Mouse (Mus musculus) erythroid progenitor cell, adult 5-6 weeks (primary cell): ENCODE data around the gene Gabbr2. TPM values are rescaled to one million over a fixed set of nuclear protein-coding genes. Genes with fewer than 3 reads are reported as not detected.
"Not testable (repeated sequence)": the region's sequence is repeated elsewhere in the genome, so short reads cannot be mapped to it uniquely, and the experiment has no call there.

Source experiments
- ATAC-seq: replicated peaks from 2 replicates; pipeline ENCODE4 v1.8.0; 2016; ENCODE audit warnings: moderate number of reproducible peaks, mild to moderate bottlenecking, moderate TSS enrichment, inconsistent platforms; ENCODE audit not compliant: poor library complexity, low FRiP score, severe bottlenecking
- total RNA-seq, 2 experiments: library from RNA; stranded (forward) in 1 of 2; stranded (reverse) in 1 of 2; fragments of 150-400 nt in 1 of 2; fragments of 186-747, 209-891 nt in 1 of 2; gene quantifications; 2 replicates each; pipeline versions ENCODE4 v1.2.3 to v1.2.4; 2015 to 2017; ENCODE audit warnings: low replicate concordance in 2 of 2

Gene Gabbr2
- total RNA-seq, 2 experiments from 2014 or later = 0.38 TPM; not detected in 1

GRCm38 (mm10) chr4:46641283-46641682 lies 350.4 kb downstream of the Gabbr2 start:
- no peak for ATAC-seq

- ATAC-seq = no peak
These were observed 351.8 kb downstream of the Gabbr2 start for GRCm38 (mm10) chr4:46639866-46640265.

- ATAC-seq = not testable (repeated sequence)
These were observed 354.4 kb downstream of the Gabbr2 start for GRCm38 (mm10) chr4:46637250-46637649.

GRCm38 (mm10) chr4:46635702-46636430 lies 355.8 kb downstream of the Gabbr2 start:
- ATAC-seq = 0 out of 2 replicates have a peak, but pooled peaks have one; percentile 40

- no peak for ATAC-seq
These were observed 356.8 kb downstream of the Gabbr2 start for GRCm38 (mm10) chr4:46634881-46635280.

- ATAC-seq = not testable (repeated sequence)
These were observed 358.1 kb downstream of the Gabbr2 start for GRCm38 (mm10) chr4:46633565-46633964.

GRCm38 (mm10) chr4:46632465-46632864 lies 359.2 kb downstream of the Gabbr2 start:
- no peak for ATAC-seq

- no peak for ATAC-seq
These were observed 361.3 kb downstream of the Gabbr2 start for GRCm38 (mm10) chr4:46630390-46630789.

GRCm38 (mm10) chr4:46628873-46629272 lies 362.8 kb downstream of the Gabbr2 start:
- ATAC-seq = no peak

- ATAC-seq = no peak
These were observed 363.6 kb downstream of the Gabbr2 start for GRCm38 (mm10) chr4:46628081-46628480.

GRCm38 (mm10) chr4:46625101-46625500 lies 366.6 kb downstream of the Gabbr2 start:
- ATAC-seq = no peak

- no peak for ATAC-seq
These were observed 368.7 kb downstream of the Gabbr2 start for GRCm38 (mm10) chr4:46623007-46623406.

GRCm38 (mm10) chr4:46620946-46621345 lies 370.7 kb downstream of the Gabbr2 start:
- no peak for ATAC-seq

- no peak for ATAC-seq
These were observed 371.3 kb downstream of the Gabbr2 start for GRCm38 (mm10) chr4:46620330-46620729.

- ATAC-seq = no peak
These were observed 373.4 kb downstream of the Gabbr2 start for GRCm38 (mm10) chr4:46618196-46618817.

GRCm38 (mm10) chr4:46617408-46617807 lies 374.3 kb downstream of the Gabbr2 start:
- no peak for ATAC-seq

- no peak for ATAC-seq
These were observed 377.0 kb downstream of the Gabbr2 start for GRCm38 (mm10) chr4:46614641-46615040.

GRCm38 (mm10) chr4:46613618-46614017 lies 378.1 kb downstream of the Gabbr2 start:
- no peak for ATAC-seq
